ENCODE assay signal across 22 mouse cellular contexts in the genomic region with DNA sequence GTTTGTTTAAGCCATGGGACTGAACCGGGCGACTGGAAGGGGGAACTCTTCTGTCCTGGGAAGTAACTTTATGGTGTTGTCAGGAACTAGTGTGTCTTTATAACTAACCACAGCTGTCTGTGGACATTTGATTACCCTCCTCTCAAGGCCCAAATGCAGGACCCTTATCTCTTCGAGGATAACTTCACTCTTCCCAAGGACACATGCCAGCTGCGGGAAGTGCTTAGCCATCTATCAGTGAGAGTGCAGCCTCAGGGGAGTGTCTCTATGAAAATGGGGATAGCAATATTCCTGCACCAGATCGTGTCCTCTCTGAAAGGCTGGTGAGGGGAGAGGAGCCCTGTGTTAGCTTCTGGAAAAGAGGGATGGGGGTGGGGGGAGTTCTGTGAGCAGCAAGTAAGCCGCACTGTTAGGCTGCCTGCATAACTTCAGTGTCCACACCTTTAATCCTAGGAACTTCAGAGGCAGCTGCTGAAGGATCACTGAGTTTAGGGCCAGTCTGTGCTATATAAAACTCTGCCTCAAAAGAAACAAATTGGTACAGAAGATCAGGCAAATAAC.
"Had no signal": no experiment of that assay in that cellular context is flagged by ENCODE, and none has a peak within 500 bp of the region (broad histone marks: within the 10 kb centered on the region; RNA-seq: fewer than 3 reads in every experiment).

No protein-coding gene starts in this region.

- H3K27ac ChIP-seq: kidney, embryonic 15.5 days; left cerebral cortex, adult 2 months; liver, embryonic 13.5 days; lung, embryonic 15.5 days; midbrain, embryonic 15.5 days; neural tube, embryonic 12.5 days; neural tube, embryonic 15.5 days; stomach, postnatal 0 days had no signal

- H3K27me3 ChIP-seq: kidney, embryonic 15.5 days; liver, embryonic 13.5 days; lung, embryonic 15.5 days; megakaryocyte, embryonic 14.5 days; midbrain, embryonic 15.5 days; neural tube, embryonic 12.5 days; neural tube, embryonic 15.5 days had no signal

- H3K4me1 ChIP-seq: liver, embryonic 13.5 days; lung, embryonic 15.5 days; megakaryocyte, embryonic 14.5 days; midbrain, embryonic 15.5 days; neural tube, embryonic 12.5 days; neural tube, embryonic 15.5 days had no signal

- DNase-seq: kidney, adult 2 months; kidney, postnatal 36 days; layer of hippocampus, postnatal 36 days; liver, embryonic 13.5 days; lung, postnatal 10 days; lung, postnatal 36 days; right cerebral cortex, adult 18-20 months; right cerebral cortex, postnatal 14 days; right cerebral cortex, postnatal 4 days; thymus, adult 2 months; thymus, postnatal 14 days; thymus, postnatal 4 days had no signal

- H3K9me3 ChIP-seq: kidney, embryonic 15.5 days; liver, embryonic 13.5 days; lung, embryonic 15.5 days; megakaryocyte, embryonic 14.5 days; midbrain, embryonic 15.5 days; neural tube, embryonic 12.5 days; neural tube, embryonic 15.5 days had no signal

- H3K36me3 ChIP-seq: kidney, embryonic 15.5 days; liver, embryonic 13.5 days; lung, embryonic 15.5 days; midbrain, embryonic 15.5 days; neural tube, embryonic 12.5 days; neural tube, embryonic 15.5 days had no signal

- ATAC-seq: intestine, postnatal 0 days; midbrain, embryonic 15.5 days had no signal

- H3K4me2 ChIP-seq: kidney, embryonic 15.5 days; liver, embryonic 13.5 days; lung, embryonic 15.5 days; midbrain, embryonic 11.5 days; midbrain, embryonic 15.5 days; neural tube, embryonic 12.5 days; neural tube, embryonic 15.5 days had no signal

- H3K9ac ChIP-seq: kidney, embryonic 15.5 days; liver, embryonic 13.5 days; lung, embryonic 15.5 days; midbrain, embryonic 15.5 days; neural tube, embryonic 12.5 days; neural tube, embryonic 15.5 days had no signal

- H3K4me3 ChIP-seq: kidney, embryonic 15.5 days; left cerebral cortex, adult 2 months; liver, embryonic 13.5 days; lung, embryonic 15.5 days; megakaryocyte, embryonic 14.5 days; midbrain, embryonic 15.5 days; neural tube, embryonic 12.5 days; neural tube, embryonic 15.5 days had no signal
